Mouse (Mus musculus): ENCODE data around the gene Nup188.

The Nup188 gene

DNA sequence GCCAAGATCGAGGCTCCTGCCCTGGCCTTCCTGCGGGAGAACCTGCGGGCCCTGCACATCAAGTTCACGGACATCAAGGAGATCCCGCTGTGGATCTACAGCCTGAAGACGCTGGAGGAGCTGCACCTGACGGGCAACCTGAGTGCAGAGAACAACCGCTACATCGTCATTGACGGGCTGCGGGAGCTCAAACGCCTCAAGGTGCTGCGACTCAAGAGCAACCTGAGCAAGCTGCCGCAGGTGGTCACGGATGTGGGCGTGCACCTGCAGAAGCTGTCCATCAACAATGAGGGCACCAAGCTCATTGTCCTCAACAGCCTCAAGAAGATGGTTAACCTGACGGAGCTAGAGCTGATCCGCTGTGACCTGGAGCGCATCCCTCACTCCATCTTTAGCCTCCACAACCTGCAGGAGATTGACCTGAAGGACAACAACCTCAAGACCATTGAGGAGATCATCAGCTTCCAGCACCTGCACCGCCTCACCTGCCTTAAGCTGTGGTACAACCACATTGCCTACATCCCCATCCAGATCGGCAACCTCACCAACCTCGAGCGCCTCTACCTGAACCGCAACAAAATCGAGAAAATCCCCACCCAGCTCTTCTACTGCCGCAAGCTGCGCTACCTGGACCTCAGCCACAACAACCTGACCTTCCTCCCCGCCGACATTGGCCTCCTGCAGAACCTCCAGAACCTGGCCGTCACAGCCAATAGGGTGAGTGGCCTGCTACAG lies 29.4 kb upstream of the Nup188 start:
- no peak for DNase-seq (ENCODE audit: low spot score in 2 of 2)

GRCm38 (mm10) chr2:30257699-30258460 lies 28.3 kb upstream of the Nup188 start:
- DNase-seq (ENCODE audit: low spot score in 2 of 2): no peak

DNA sequence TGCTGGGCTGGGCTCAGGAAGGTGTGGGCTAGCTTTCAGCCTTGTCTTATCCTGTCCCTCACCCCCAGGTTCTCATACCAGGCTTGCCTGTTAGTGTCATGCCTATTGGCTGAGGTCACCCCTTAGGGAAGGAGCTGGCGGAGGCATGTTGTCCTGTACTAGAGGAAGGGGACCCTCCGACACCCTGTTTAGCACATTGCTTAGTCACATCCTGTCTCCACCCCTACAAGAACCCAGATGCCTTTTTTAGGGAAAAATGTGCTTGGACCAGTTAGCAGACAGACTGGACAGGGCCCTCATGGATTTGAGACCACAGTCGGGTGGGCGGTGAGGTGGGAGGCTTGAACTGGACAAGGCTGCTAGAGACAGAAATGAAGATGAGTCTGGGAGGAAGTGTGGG lies 27.6 kb upstream of the Nup188 start:
- no peak for DNase-seq (ENCODE audit: low spot score in 2 of 2)

GRCm38 (mm10) chr2:30259131-30260064 lies 26.8 kb upstream of the Nup188 start:
- DNase-seq (ENCODE audit: low spot score in 2 of 2): no peak

DNA sequence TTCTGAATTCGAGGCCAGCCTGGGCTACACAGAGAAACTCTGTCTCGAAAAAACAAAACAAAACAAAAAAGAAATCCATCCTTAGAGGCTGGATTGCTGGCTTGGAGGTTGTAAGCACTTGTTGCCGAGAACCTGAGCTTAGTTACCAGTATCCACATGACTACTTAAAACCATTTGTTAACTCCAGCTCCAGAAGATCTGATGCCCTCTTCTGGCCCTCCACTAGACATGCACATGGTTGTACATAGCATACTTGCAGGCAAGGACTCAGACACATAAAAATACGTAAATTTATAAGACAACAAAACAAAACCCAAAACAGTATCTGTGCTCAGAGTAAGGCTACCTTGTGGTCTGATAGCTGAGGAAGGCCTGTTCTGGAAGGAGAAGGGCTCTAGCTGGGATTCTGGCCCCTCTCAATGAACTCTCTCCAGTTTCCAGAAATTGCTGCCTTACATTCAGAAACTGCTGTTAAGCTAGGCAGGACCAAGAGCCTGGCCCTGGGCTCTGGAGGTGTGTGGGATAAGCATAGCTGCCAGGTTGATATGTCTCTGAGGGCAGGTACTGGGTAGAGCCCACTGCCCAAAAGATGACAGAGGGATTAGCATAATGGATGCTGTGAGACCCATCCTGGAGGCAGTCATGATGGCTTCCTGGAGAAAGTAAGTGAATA lies 25.0 kb upstream of the Nup188 start:
- no peak for DNase-seq (ENCODE audit: low spot score in 2 of 2)

DNA sequence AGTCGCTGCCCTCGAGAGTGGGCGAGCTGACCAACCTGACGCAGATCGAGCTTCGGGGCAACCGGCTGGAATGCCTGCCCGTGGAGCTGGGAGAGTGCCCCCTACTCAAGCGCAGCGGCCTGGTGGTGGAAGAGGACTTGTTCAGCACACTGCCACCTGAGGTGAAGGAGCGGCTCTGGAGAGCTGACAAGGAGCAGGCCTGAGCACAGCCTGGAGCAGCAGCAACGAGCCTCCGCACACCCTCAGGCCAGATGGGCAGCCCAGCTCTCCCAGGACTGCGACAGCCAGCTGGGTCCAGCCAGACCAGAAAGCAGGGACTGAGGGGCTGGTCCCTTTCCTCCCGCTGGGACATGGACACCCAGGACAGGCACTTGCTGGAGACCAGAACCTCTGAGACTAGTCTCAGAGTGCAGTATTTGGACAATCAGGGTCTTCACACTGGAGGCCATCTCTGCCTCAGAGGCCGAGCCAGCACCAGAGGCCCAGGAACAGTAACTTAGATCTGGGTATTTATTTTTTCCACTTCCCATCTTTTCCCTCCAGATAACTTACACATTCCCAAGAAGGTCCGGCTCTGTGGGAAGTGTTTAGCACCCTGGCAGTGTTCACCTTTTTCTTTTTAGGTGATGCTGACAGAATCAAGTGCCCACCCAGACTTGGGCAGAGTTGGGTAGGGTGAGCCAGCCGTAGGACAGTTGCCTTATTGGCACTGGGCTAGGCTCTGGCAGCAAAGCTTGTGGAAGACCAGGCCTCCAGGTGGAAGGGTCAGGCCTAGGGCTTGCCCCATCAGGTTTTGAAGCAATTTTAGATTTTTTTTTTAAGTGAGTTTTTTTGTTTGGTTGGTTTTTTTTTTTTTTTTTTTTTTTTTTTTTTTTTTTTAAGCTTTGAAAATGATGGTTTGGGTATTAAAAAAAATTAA lies 24.0 kb upstream of the Nup188 start:
- DNase-seq (ENCODE audit: low spot score in 2 of 2): no peak

DNA sequence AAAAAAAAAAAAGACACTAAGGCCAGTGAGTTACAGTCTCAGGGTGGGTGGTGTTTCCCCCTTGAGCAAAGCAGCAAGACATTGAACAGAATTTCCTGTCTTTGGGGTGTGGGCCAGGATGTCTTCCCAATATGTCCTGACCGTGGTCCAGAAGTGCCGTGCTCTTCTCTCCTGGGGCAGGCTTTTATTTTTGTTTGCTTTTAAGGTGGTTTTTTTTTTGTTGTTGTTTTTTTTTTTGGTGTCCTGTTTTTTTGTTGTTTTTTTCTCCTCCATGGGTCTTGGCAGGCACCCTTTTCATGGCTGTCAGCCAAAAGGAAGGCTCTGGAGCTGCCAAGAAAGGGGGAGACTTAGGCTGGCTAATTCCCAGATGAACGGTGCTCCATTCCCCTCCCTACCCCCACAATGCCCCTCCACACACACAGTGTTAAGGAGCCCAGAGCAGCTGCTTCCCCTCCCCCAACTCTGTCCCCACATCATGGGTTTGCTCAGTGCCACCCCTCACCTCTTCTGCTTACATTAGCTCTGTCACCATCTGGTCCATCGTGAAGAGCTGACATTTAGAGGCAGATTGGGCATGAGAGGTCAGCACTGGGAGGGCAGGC lies 23.3 kb upstream of the Nup188 start:
- DNase-seq (ENCODE audit: low spot score in 2 of 2): no peak

GRCm38 (mm10) chr2:30263811-30264210 lies 22.4 kb upstream of the Nup188 start:
- no peak for DNase-seq (ENCODE audit: low spot score in 2 of 2)

- no peak for DNase-seq (ENCODE audit: low spot score in 2 of 2)
These were observed 21.3 kb upstream of the Nup188 start for GRCm38 (mm10) chr2:30264671-30265519.

- DNase-seq (ENCODE audit: low spot score in 2 of 2): no peak
These were observed 20.4 kb upstream of the Nup188 start, which contains the start of gene Phyhd1 for GRCm38 (mm10) chr2:30265767-30266253. Phyhd1 (plus strand) TSS chr2:30266203.

DNA sequence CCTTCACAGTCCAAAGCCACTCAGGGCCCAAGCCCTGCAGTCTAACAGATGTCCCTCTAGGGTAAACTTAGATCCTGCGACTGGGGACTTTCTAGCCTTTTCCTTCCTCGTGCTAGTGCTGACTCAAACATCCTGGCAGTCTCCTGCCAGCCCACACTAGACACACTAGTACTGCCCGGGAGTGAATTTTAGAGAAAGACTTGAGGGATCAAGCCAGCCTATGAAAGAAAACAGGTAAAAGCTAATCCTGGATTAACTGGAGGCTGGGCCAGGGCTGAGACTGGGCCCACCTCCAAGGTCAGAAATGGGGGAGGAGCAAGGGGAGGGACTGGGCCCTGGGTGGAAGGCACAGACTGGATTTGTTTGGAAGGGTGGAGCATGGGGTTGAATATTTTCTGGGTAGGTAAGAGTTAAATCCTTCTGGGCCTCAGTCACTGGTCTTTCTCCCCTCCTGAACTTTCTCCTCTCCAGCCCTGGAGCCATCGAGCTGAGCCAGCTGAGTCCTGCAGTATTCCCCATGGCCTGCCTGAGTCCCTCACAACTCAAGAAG lies 19.7 kb upstream of the Nup188 start:
- no peak for DNase-seq (ENCODE audit: low spot score in 2 of 2)

- DNase-seq (ENCODE audit: low spot score in 2 of 2): no peak
These were observed 18.7 kb upstream of the Nup188 start for GRCm38 (mm10) chr2:30267466-30267865.

GRCm38 (mm10) chr2:30268371-30268770 lies 17.8 kb upstream of the Nup188 start:
- no peak for DNase-seq (ENCODE audit: low spot score in 2 of 2)

DNA sequence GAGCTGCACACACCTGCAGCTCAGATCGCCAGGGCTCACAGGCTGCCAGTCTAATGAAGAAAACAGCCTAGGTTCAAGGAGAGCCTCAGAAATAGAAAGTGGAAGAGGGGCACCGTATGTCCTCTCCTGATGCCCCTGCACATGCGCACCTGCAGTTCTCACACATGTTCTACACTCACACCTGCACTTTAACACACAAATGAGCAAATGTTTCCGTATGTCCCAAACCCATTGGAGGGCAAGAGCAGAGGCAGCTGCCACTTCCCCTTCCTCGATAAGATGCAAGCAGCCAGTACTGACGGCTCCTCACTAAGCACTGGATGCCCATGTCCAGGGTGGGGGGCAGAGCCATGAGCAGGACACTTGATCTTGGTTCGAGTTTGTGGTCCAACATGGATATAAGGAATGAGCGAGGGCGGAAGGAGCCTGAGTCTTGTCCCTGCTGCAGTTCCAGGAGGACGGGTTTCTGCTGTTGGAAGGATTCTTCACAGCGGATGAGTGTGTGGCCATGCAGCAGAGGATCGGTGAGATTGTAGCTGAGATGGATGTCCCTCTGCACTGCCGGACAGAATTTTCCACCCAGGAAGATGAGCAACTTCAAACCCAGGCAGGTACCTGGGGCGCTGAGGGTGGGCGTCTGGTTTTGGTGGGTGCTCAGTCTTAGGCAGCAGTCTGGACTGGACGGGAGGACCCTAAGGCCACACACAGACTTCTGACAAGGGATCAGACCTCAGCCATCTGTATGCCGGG lies 16.8 kb upstream of the Nup188 start:
- DNase-seq (ENCODE audit: low spot score in 2 of 2): peak; percentile 37 to 41

- DNase-seq (ENCODE audit: low spot score in 2 of 2): peak; percentile 59 to 64
These were observed 16.1 kb upstream of the Nup188 start for GRCm38 (mm10) chr2:30270134-30270533.

DNA sequence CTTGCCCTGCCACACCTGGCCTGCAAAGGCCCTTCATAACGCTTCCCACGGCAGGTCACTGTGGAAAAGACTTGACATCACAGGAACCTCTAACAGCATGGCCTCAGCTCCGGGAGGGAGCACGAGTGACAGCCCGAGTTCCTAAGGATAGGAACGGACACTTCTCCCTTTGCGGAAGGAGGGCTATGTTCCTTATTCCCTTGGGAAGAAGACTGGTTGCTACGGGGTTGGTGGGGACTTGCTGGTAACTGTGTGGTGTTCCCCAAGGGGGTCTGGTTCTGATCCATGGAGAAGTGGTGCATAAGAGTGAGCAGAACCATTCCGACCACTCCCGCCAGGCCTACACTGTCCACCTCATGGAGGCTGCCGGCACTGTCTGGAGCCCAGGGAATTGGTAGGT lies 5.5 kb upstream of the Nup188 start, which contains the start of gene Gm28038:
Gene Gm28038, plus strand, starts transcription at position 301 of the 400 bp plus-strand sequence.
- no peak for DNase-seq (ENCODE audit: low spot score in 2 of 2)

GRCm38 (mm10) chr2:30281651-30282050 lies 4.5 kb upstream of the Nup188 start:
- DNase-seq (ENCODE audit: low spot score in 2 of 2): no peak

DNA sequence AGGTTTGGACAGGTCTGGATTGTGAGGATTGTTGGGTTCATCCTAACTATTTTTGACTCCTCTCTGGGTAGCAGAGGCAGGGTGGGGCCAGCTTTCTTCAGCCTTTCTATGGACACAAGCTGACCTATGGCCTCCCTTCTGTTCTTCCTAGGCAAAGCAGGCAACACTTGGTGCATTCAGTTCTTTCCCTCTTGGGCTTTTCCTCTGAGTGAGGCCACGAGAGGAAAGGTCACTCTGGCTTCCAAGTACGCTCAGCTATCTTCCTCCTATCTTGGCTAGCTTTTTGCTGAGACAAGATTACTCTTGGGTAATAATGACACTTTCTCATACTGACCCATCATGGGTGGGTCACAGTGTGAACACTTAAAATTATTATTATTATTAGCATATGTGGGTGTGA lies 3.0 kb upstream of the Nup188 start:
- no peak for DNase-seq (ENCODE audit: low spot score in 2 of 2)

Measured in spleen, postnatal 36 days (tissue).